Mouse (Mus musculus) splenic B cell, adult 2 months (primary cell): ENCODE data around the gene Pfkl.
"Not testable (repeated sequence)": the region's sequence is repeated elsewhere in the genome, so short reads cannot be mapped to it uniquely, and the experiment has no call there.

Experiments
- DNase-seq: peaks from one replicate; pipeline ENCODE4 v3.0.0-alpha.2; 2011; ENCODE audit warnings: low read depth, low spot score
- H3K27me3 ChIP-seq: 2 replicates; pipeline ENCODE4 v1.6.1; 2012; ENCODE audit warnings: mild to moderate bottlenecking, low read length, moderate library complexity, mixed read lengths; ENCODE audit not compliant: control insufficient read depth, poor library complexity, insufficient read depth, severe bottlenecking
- H3K36me3 ChIP-seq: 2 replicates; pipeline ENCODE4 v1.6.1; 2012; ENCODE audit warnings: mild to moderate bottlenecking, low read length, moderate library complexity, mixed read lengths; ENCODE audit not compliant: control insufficient read depth, poor library complexity, insufficient read depth, severe bottlenecking

Pfkl gene

DNA sequence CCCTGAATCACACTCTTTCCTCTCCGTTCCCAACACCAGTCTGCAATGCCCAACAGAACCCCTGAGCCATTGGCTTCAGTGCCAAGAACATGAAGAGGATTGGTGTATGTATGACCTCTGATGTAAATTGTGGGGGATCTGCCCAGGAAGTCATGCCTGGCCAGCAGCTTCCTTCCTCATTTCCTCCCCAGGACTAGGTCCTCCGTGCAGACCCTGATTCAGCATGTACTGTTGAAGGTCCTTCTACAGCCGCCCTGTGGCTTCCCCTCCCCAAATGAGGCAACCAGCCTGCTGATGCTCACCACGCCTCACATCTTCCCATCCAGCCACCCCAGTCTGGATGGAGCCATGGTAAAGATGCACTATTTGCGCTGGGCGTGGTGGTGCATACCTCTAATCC lies 39.4 kb downstream of the Pfkl start, which contains the start of gene Trpm2:
Trpm2 (minus strand) TSS at position 83 of the 400 bp plus-strand sequence.
- no peaks in the 10 kb centered on the region; the same call in 1 of the 2 replicates for H3K36me3 ChIP-seq
- DNase-seq, result peak; percentile 53
- no peaks in the 10 kb centered on the region for H3K27me3 ChIP-seq

DNA sequence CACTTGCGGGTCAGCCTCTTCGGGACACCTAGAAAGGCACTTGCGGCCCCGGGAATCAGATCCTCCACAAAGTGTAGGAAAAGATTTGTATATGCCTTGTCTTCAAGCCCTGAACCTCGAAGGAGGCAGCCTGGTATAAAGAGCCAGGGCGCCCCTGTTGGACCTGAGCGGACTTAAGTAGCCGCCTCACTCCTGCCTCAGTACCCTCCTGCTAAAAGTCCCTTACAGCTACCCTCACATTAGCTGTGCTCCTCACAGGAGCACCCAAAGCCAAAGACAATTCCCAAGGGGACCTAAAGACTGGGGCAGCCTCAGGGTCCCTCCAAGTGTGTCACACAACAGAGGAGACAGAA lies 39.9 kb downstream of the Pfkl start:
- no peaks in the 10 kb centered on the region; the same call in 1 of the 2 replicates for H3K36me3 ChIP-seq
- DNase-seq, result no peak
- H3K27me3 ChIP-seq, result no peaks in the 10 kb centered on the region

DNA sequence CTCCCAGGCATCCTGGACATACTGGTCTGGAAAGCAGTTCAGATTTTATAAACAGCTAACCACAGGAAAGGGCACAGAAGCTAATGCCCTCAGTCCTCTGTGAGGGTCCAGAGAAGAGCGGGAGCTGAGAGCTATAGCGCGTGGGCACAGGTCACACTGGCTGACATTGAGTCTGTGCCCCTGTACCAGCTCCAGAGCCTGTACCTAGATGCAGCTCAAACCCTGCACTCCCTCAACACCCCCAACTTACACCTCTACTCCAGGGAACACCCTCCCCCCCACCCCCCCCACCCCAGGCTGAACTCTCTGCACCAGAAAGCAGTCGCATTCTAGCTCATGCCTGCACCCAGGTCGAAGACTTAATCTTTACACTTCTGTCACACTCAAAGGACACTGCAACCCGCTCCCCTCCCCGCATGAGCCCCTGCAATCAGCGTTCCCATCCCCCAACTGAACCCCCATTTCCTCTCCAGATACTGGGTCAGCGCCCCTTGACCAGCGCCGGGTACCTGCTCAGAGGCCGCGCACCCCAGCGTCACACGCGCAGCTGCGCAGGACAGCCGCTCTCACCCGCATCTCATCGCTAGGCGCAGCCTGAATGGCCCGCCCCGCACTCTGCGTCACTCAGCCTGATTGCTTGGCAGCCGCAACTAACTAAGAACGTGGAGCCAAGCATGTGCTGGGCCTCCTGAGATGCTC lies 40.5 kb downstream of the Pfkl start:
- Histone ChIP-seq H3K36me3 (no peaks in the 10 kb centered on the region; the same call in 1 of the 2 replicates), H3K27me3 (no peaks in the 10 kb centered on the region)
- peak; percentile 59 for DNase-seq

- DNase-seq, result peak; percentile 57
- H3K27me3 ChIP-seq, result no peaks in the 10 kb centered on the region
- H3K36me3 ChIP-seq, result no peaks in the 10 kb centered on the region
Observed at GRCm38 (mm10) chr10:77963971-77964370, 45.9 kb downstream of the Pfkl start.

DNA sequence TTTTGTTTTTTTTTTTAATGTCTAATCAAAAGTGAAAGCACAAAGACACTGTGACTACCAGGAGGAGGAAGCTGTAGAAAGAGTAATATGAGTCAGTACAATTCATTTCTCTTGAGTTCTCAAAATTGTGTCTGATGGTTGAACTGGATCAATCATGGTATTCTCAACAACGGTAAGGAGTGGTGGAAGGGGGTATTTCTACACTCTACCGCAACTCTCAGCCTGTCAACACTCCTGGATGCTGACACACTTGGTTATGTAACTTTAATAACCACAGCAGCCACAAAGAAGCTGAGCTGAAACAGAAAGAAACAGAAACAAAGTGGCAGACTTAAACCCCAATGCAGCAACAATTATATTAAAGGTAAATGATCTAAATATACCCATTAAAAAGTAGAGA lies 47.2 kb downstream of the Pfkl start:
- no peaks in the 10 kb centered on the region for H3K36me3 ChIP-seq
- DNase-seq, result no peak
- no peaks in the 10 kb centered on the region for H3K27me3 ChIP-seq

DNA sequence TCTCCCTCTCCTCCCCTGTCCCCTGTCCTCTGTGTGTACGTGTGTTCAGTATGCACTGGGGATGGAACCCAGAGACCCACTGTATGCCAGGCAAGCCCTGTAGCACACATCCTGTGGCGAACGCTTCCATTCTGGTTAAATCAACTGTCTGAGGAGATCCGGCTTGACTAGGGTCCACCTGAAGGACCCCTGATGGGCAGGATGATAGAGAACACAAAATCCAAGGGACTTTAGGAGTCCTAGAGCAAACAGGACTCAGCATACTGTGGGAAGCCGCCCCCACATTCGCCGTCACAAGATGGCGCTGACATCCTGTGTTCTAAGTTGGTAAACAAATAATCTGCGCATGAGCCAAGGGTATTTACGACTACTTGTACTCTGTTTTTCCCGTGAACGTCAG lies 59.4 kb downstream of the Pfkl start:
- not testable (repeated sequence) for H3K27me3 ChIP-seq, DNase-seq, H3K36me3 ChIP-seq

DNA sequence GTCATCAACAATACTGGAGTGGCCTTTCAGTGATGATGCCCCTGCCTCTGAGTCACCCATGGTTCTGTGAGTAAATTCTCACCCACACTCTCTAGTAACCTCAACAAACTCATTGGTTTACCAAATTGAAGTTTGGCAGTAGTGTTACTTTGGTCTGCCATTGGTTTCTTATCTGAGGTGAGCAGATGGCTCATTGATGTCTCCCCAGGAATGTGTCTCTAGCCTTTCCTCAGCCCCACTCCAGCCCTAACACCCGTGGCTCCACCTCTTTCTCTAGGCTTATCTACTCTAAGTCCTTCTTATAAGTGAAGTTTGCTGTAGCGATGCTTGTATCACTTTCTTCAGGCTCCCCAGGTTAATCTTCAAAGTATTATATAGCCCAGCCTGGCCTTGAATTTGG lies 70.2 kb downstream of the Pfkl start:
- H3K36me3 ChIP-seq, result no peaks in the 10 kb centered on the region
- DNase-seq, result no peak
- H3K27me3 ChIP-seq, result no peaks in the 10 kb centered on the region
